Mouse (Mus musculus) G1E (cell line): ENCODE data around the gene Trim39. TPM values are rescaled to one million over a fixed set of nuclear protein-coding genes. Genes with fewer than 3 reads are reported as not detected.

Source experiments
- ATAC-seq: 2 replicates; pipeline ENCODE4 v1.8.0; 2016; ENCODE audit warnings: mild to moderate bottlenecking; ENCODE audit not compliant: insufficient number of reproducible peaks, poor library complexity, low FRiP score, severe bottlenecking; ENCODE audit errors: extremely low read depth
- DNase-seq: peaks from one replicate; pipeline ENCODE4 v3.0.0; 2012; ENCODE audit warnings: low spot score
- H3K27me3 ChIP-seq: 2 replicates; pipeline ENCODE4 v1.6.1; 2012; ENCODE audit warnings: mild to moderate bottlenecking, low read length, inconsistent platforms; ENCODE audit not compliant: insufficient read depth
- H3K36me3 ChIP-seq: replicated peaks from 2 replicates; pipeline ENCODE3; 2012; ENCODE audit warnings: mild to moderate bottlenecking, inconsistent platforms
- H3K4me1 ChIP-seq: 2 replicates; pipeline ENCODE4 v1.6.1; 2012; ENCODE audit warnings: low read depth, low read length, inconsistent platforms, mixed read lengths; ENCODE audit not compliant: insufficient read depth
- H3K4me3 ChIP-seq: 2 replicates; pipeline ENCODE4 v1.5.1; 2012; ENCODE audit warnings: low read depth, mild to moderate bottlenecking, inconsistent platforms, low read length, moderate library complexity, mixed read lengths
- H3K9me3 ChIP-seq: replicated peaks from 2 replicates; pipeline ENCODE4 v1.6.1; 2012; ENCODE audit warnings: inconsistent platforms
- CTCF ChIP-seq: IDR thresholded peaks from 2 replicates; pipeline ENCODE4 v1.5.1; 2012; ENCODE audit warnings: low read depth, low read length, inconsistent platforms, mixed read lengths
- GATA1 ChIP-seq: IDR thresholded peaks from 2 replicates; pipeline ENCODE4 v1.6.1; 2012; ENCODE audit warnings: borderline replicate concordance, low read length, inconsistent platforms, mixed read lengths
- GATA2 ChIP-seq: IDR thresholded peaks from 2 replicates; pipeline ENCODE4 v1.6.1; 2012; ENCODE audit warnings: low read depth, low read length, inconsistent platforms, borderline replicate concordance
- POLR2AphosphoS5 ChIP-seq: IDR thresholded peaks from 2 replicates; pipeline ENCODE4 v1.6.1; 2012; ENCODE audit warnings: low read depth, low read length, inconsistent platforms; ENCODE audit not compliant: insufficient replicate concordance
- TAL1 ChIP-seq: conservative IDR thresholded peaks from 2 replicates; pipeline ENCODE4 v1.6.1; 2012; ENCODE audit warnings: low read depth, low read length, inconsistent platforms, mixed read lengths
- polyA plus RNA-seq: library from polyadenylated mRNA; stranded (reverse); fragments of >175 nt; gene quantifications from 2 replicates; pipeline ENCODE4 v1.2.3, GENCODE M21; 2012
- total RNA-seq, 2 experiments: library from RNA; stranded (forward) in 1 of 2; stranded (reverse) in 1 of 2; fragments of 200-1000 nt in 1 of 2; fragments of >200 nt in 1 of 2; fragmentation: Nextera tagmentation in 1 of 2; gene quantifications; 2 replicates each; pipeline ENCODE4 v1.2.3; 2014 to 2017

The Trim39 gene
- total and polyA plus RNA-seq, 3 experiments, result 6.8 to 17.5 (median 14.9) TPM

DNA sequence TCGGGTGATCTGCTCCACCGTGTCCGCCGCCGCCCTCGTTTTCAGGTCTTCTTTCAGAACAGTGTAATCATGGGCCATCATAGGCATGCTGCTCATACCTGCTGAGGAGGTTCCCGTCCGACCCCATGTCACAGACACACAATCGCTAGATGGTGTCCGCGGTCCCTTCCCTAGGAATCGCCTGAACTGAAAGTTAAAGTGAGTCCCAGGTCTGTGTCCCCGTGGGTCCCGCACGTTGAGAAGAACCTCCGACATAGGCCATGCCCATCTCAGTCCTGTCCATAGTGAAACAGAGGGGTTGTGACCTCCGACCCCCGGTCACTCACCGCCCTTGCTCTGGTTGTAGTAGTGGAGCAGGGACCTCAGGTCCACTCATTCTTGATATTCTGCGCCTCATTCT is 56.5 kb downstream of the Trim39 start:
- H3K4me1 ChIP-seq, result no peaks in the 10 kb centered on the region
- no peaks in the 10 kb centered on the region for H3K27me3 ChIP-seq
- no peak overlapping the region for H3K4me3 ChIP-seq
- ATAC-seq (no peak), DNase-seq (no peak)
- TF ChIP-seq GATA2, result no peak
- TF ChIP-seq TAL1, result no peak
- TF ChIP-seq CTCF, result no peak
- TF ChIP-seq POLR2AphosphoS5, result no peak
- TF ChIP-seq GATA1, result no peak
- H3K36me3 ChIP-seq, result no peaks in the 10 kb centered on the region
- H3K9me3 ChIP-seq, result no peaks in the 10 kb centered on the region

Other genes with a start within 250 kb of the Trim39 start
- gene H2-T23, start 239.4 kb downstream of the Trim39 start, total RNA-seq (2014; fragmentation: Nextera tagmentation), result 2.3 and 11.3 TPM in 2 replicates
- gene H2-T23, start 239.4 kb downstream of the Trim39 start, total RNA-seq (2017), result 21.6 and 29.4 TPM in 2 replicates
- gene H2-T23, start 239.4 kb downstream of the Trim39 start, polyA plus RNA-seq, result 9.5 and 9.8 TPM in 2 replicates
- gene H2-T22, start 229.5 kb downstream of the Trim39 start, total RNA-seq (2014; fragmentation: Nextera tagmentation), result 6.5 and 12.0 TPM in 2 replicates
- gene H2-T22, start 229.5 kb downstream of the Trim39 start, total RNA-seq (2017), result 20.0 and 22.8 TPM in 2 replicates
- 3.1 and 5.7 TPM in 2 replicates for gene H2-T22, start 229.5 kb downstream of the Trim39 start, polyA plus RNA-seq
- not detected in 2 replicates for gene Gm6034, start 229.3 kb downstream of the Trim39 start, total RNA-seq (2014; fragmentation: Nextera tagmentation)
- not detected in 2 replicates for gene Gm6034, start 229.3 kb downstream of the Trim39 start, total RNA-seq (2017)
- not detected in 2 replicates for gene Gm6034, start 229.3 kb downstream of the Trim39 start, polyA plus RNA-seq
- gene Gm11127, start 213.9 kb downstream of the Trim39 start, total RNA-seq (2014; fragmentation: Nextera tagmentation), result not detected in 2 replicates
- not detected in 2 replicates for gene Gm11127, start 213.9 kb downstream of the Trim39 start, total RNA-seq (2017)
- gene Gm11127, start 213.9 kb downstream of the Trim39 start, polyA plus RNA-seq, result not detected in 2 replicates
- gene Gm19684, start 150.6 kb downstream of the Trim39 start, total RNA-seq (2014; fragmentation: Nextera tagmentation), result not detected in 2 replicates
- gene Gm19684, start 150.6 kb downstream of the Trim39 start, total RNA-seq (2017), result 0.11 TPM in 1 of 2 replicates, not detected in the other
- gene Gm19684, start 150.6 kb downstream of the Trim39 start, polyA plus RNA-seq, result 0.03 TPM in 1 of 2 replicates, not detected in the other
- not detected in 2 replicates for gene Gm7030, start 142.8 kb downstream of the Trim39 start, total RNA-seq (2014; fragmentation: Nextera tagmentation)
- gene Gm7030, start 142.8 kb downstream of the Trim39 start, total RNA-seq (2017), result 0.16 TPM in 1 of 2 replicates, not detected in the other
- gene Gm7030, start 142.8 kb downstream of the Trim39 start, polyA plus RNA-seq, result not detected in 2 replicates
- gene Gm8909, start 103.7 kb downstream of the Trim39 start, total RNA-seq (2014; fragmentation: Nextera tagmentation), result not detected in 2 replicates
- not detected in 2 replicates for gene Gm8909, start 103.7 kb downstream of the Trim39 start, total RNA-seq (2017)
- gene Gm8909, start 103.7 kb downstream of the Trim39 start, polyA plus RNA-seq, result not detected in 2 replicates
- not detected in 2 replicates for gene H2-T3, start 82.0 kb downstream of the Trim39 start, total RNA-seq (2014; fragmentation: Nextera tagmentation)
- gene H2-T3, start 82.0 kb downstream of the Trim39 start, total RNA-seq (2017), result 0.22 TPM in 1 of 2 replicates, not detected in the other
- not detected in 2 replicates for gene H2-T3, start 82.0 kb downstream of the Trim39 start, polyA plus RNA-seq
- gene Rpp21, start 14.2 kb downstream of the Trim39 start, total RNA-seq (2014; fragmentation: Nextera tagmentation), result 67.4 and 115 TPM in 2 replicates
- 63.9 and 79.2 TPM in 2 replicates for gene Rpp21, start 14.2 kb downstream of the Trim39 start, total RNA-seq (2017)
- gene Rpp21, start 14.2 kb downstream of the Trim39 start, polyA plus RNA-seq, result 71.3 and 86.9 TPM in 2 replicates
- gene H2-M10.2, start 14.2 kb upstream of the Trim39 start, total RNA-seq (2014; fragmentation: Nextera tagmentation), result not detected in 2 replicates
- gene H2-M10.2, start 14.2 kb upstream of the Trim39 start, total RNA-seq (2017), result not detected in 2 replicates
- not detected in 2 replicates for gene H2-M10.2, start 14.2 kb upstream of the Trim39 start, polyA plus RNA-seq
- not detected in 2 replicates for gene H2-M10.1, start 53.9 kb upstream of the Trim39 start, total RNA-seq (2014; fragmentation: Nextera tagmentation)
- gene H2-M10.1, start 53.9 kb upstream of the Trim39 start, total RNA-seq (2017), result not detected in 2 replicates
- gene H2-M10.1, start 53.9 kb upstream of the Trim39 start, polyA plus RNA-seq, result not detected in 2 replicates
- gene H2-M10.3, start 96.2 kb upstream of the Trim39 start, total RNA-seq (2014; fragmentation: Nextera tagmentation), result not detected in 2 replicates
- gene H2-M10.3, start 96.2 kb upstream of the Trim39 start, total RNA-seq (2017), result 0.16 TPM in 1 of 2 replicates, not detected in the other
- gene H2-M10.3, start 96.2 kb upstream of the Trim39 start, polyA plus RNA-seq, result not detected in 2 replicates
- not detected in 2 replicates for gene H2-M10.4, start 190.1 kb upstream of the Trim39 start, total RNA-seq (2014; fragmentation: Nextera tagmentation)
- gene H2-M10.4, start 190.1 kb upstream of the Trim39 start, total RNA-seq (2017), result not detected in 2 replicates
- gene H2-M10.4, start 190.1 kb upstream of the Trim39 start, polyA plus RNA-seq, result not detected in 2 replicates